Mouse (Mus musculus) olfactory bulb, adult 2 months (tissue): ENCODE measurements at regions not wholly inside any gene's neighbourhood (a gene's known extent, or its start where the extent isn't known, plus 50 kb on each side); places are given as distances from the start of the nearest gene placed in this dataset.

ENCODE experiments used
- CTCF ChIP-seq: fragments of 200-500 bp; IDR thresholded peaks from 2 replicates; pipeline ENCODE4 v1.5.1; 2012; ENCODE audit warnings: low read depth, mild to moderate bottlenecking, low read length, moderate library complexity; ENCODE audit not compliant: insufficient read depth
- POLR2A ChIP-seq: fragments of 200-500 bp; IDR thresholded peaks from 2 replicates; pipeline ENCODE4 v1.6.1; 2012; ENCODE audit warnings: mild to moderate bottlenecking, low read depth, low read length, moderate library complexity; ENCODE audit not compliant: insufficient read depth

DNA sequence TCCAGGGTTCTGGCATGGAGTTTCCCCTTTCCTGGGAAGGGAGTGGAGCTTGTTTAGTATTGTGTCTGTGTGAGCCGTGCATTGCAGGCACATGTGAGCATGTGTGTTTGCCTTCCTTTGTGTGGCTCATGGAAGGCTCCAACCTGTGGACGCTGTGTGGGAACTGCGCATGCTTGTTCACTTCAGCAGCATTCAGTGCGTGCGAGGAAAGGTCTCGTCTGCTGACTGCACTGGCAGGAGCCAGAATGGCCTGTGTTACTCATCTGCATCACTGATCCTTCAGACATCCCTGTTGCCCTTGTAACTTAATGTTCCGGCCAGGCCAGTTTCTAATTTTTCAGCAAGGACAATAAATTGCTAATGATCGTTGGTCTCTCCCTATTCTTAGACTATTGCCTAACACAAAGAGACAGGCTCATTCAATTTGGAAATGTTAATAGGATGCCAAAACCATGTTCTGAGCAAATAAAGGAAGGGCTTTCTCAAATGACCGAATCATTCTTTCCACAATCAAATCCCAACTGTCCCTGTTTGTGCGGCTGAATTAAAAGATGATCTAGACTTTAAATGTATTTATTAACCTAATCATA, 167.9 kb upstream of the Npy start:
- TF ChIP-seq POLR2A, result no peak
- no peak for TF ChIP-seq CTCF
